Mouse (Mus musculus): ENCODE data around the gene Spon2. TPM values are rescaled to one million over a fixed set of nuclear protein-coding genes. Genes with fewer than 3 reads are reported as not detected.

The Spon2 gene
- polyA plus RNA-seq (2012; rRNA removed), result 2.8 and 3.8 TPM in 2 replicates

DNA sequence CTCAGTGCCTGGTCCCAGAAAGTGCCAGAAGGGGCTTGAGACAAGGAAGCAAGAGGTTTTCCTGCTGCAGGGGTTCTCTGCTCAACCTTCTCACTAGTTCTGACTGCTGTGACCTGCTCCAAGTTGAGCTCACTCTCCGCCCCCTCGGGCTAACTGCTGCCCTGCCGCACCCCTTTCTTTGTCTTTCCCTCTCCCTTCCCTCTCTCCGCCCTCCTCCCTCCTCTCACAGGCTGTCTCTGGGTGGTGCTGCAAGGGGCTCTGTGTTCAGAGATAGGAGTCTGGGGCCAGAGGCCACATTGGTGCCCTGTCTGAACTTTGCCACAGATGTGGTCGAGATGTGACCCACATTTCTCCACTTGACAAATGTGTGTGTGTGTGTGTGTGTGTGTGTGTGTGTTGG is at the start of gene Spon2:
Spon2 (minus strand) TSS at position 375 of the 400 bp plus-strand sequence.
- no peak for DNase-seq (ENCODE audit: low read depth)
- TF ChIP-seq POLR2A (IDR thresholded peaks at IDR 0.05; ENCODE audit: borderline replicate concordance, extremely low read depth, insufficient read depth, insufficient read length, poor library complexity, severe bottlenecking) (no peak), CTCF (IDR thresholded peaks at IDR 0.05; ENCODE audit: borderline replicate concordance, extremely low read depth, insufficient read depth, insufficient read length) (no peak)

DNA sequence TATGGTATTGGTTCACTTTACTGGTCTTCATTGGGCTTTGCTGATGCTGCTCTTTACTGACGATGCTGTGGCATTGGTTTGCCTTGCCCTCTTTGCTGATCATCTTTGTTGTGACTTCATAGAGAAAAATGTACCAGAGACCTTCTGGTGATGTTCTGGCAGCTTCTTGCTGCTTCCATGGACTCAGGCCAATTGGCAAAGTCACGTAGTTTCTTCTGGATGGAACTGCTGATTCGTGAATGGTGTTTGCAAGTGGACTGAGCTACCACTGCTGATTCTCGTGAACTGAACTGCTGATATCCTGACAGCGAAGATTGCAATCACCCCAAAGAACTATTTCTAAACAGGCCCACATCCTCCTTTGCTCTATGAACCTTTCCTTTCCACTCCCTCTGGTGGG is 36.2 kb upstream of the Spon2 start:
- no peak for TF ChIP-seq CTCF (IDR thresholded peaks at IDR 0.05; ENCODE audit: borderline replicate concordance, extremely low read depth, insufficient read depth, insufficient read length)
- no peak for TF ChIP-seq POLR2A (IDR thresholded peaks at IDR 0.05; ENCODE audit: borderline replicate concordance, extremely low read depth, insufficient read depth, insufficient read length, poor library complexity, severe bottlenecking)

GRCm38 (mm10) chr5:33248186-33248585 is 29.9 kb upstream of the Spon2 start:
- no peak for TF ChIP-seq CTCF (IDR thresholded peaks at IDR 0.05; ENCODE audit: borderline replicate concordance, extremely low read depth, insufficient read depth, insufficient read length)
- no peak for TF ChIP-seq POLR2A (IDR thresholded peaks at IDR 0.05; ENCODE audit: borderline replicate concordance, extremely low read depth, insufficient read depth, insufficient read length, poor library complexity, severe bottlenecking)
- no peak for DNase-seq (ENCODE audit: low read depth)

More for the DNA sequence above, 36.2 kb upstream of the Spon2 start:
- peak; percentile 27 for DNase-seq (ENCODE audit: low read depth)

DNA sequence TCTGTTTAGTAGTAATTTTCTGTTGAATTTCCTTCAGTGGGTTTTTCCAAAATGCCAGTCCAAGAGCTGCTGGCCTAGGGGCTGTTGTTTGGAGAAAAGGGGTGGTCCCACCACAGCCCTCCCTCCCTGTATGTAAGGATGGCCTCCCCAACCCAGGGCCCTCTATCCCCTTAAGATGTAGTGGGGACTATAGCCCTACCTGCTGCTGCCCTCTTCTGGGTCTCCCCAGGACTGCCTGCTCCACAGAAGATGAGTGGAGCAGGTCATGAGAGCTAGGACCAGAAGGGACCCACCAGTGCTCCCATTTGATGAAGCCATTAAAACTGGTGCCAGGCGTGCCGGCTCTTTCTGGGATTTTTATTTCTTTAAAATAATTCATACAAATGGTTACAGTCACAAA is 29.1 kb upstream of the Spon2 start:
- peak; percentile 27; the same call in 1 of the 2 replicates for TF ChIP-seq CTCF (IDR thresholded peaks at IDR 0.05; ENCODE audit: borderline replicate concordance, extremely low read depth, insufficient read depth, insufficient read length)
- TF ChIP-seq POLR2A (IDR thresholded peaks at IDR 0.05; ENCODE audit: borderline replicate concordance, extremely low read depth, insufficient read depth, insufficient read length, poor library complexity, severe bottlenecking), result no peak
- DNase-seq (ENCODE audit: low read depth), result no peak

DNA sequence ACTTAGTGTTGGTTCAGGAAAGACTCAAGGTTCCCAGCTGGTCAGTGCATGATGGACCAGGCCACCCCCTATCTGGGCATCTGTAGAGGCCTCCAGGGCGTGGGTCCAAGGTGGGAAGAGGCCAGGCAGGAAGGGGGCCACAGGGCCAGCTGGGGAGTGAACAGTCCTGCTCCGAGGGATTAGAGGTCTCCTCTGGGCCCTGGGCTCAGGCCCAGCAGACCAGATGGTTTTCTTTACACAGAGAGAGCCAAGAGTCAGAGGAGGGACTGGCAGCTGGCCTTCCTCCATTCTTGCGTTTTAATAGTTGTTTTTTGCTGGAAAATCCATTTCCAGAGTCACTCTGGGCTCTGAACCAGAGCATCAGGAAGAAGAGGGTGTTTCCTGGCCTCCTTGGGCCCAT is 27.4 kb upstream of the Spon2 start:
- TF ChIP-seq CTCF (IDR thresholded peaks at IDR 0.05; ENCODE audit: borderline replicate concordance, extremely low read depth, insufficient read depth, insufficient read length) (no peak), POLR2A (IDR thresholded peaks at IDR 0.05; ENCODE audit: borderline replicate concordance, extremely low read depth, insufficient read depth, insufficient read length, poor library complexity, severe bottlenecking) (no peak)
- DNase-seq (ENCODE audit: low read depth), result peak; percentile 53

- TF ChIP-seq CTCF (IDR thresholded peaks at IDR 0.05; ENCODE audit: borderline replicate concordance, extremely low read depth, insufficient read depth, insufficient read length) (no peak), POLR2A (IDR thresholded peaks at IDR 0.05; ENCODE audit: borderline replicate concordance, extremely low read depth, insufficient read depth, insufficient read length, poor library complexity, severe bottlenecking) (no peak)
- DNase-seq (ENCODE audit: low read depth), result no peak
Measured at GRCm38 (mm10) chr5:33244377-33244920, 26.2 kb upstream of the Spon2 start.

- peak; percentile 34 for DNase-seq (ENCODE audit: low read depth)
- no peak for TF ChIP-seq POLR2A (IDR thresholded peaks at IDR 0.05; ENCODE audit: borderline replicate concordance, extremely low read depth, insufficient read depth, insufficient read length, poor library complexity, severe bottlenecking)
- TF ChIP-seq CTCF (IDR thresholded peaks at IDR 0.05; ENCODE audit: borderline replicate concordance, extremely low read depth, insufficient read depth, insufficient read length), result no peak
Measured at GRCm38 (mm10) chr5:33239934-33240333, 21.7 kb upstream of the Spon2 start.

GRCm38 (mm10) chr5:33239111-33239714 is 21.0 kb upstream of the Spon2 start:
- TF ChIP-seq CTCF (IDR thresholded peaks at IDR 0.05; ENCODE audit: borderline replicate concordance, extremely low read depth, insufficient read depth, insufficient read length) (no peak), POLR2A (IDR thresholded peaks at IDR 0.05; ENCODE audit: borderline replicate concordance, extremely low read depth, insufficient read depth, insufficient read length, poor library complexity, severe bottlenecking) (no peak)
- DNase-seq (ENCODE audit: low read depth), result no peak

DNA sequence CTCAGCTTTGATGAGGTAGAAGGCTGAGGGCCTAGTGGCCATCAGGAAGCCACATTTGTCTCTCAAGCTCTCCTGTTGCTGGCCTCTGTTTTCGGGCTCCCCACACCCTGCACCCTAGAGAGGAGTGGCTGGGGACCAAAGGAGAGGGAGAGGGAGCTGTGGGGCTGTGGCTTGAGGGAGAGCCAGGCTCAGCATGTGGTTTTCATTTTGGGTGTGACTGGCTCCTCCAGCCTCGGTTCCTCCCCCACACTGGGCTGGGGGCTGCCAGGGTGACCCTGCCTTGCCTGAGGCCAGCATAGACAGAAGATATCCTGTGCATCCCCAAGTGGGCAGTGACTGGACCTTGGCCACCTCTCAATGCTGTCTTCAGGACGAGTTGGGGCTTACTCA is 20.0 kb upstream of the Spon2 start:
- no peak for DNase-seq (ENCODE audit: low read depth)
- no peak for TF ChIP-seq CTCF (IDR thresholded peaks at IDR 0.05; ENCODE audit: borderline replicate concordance, extremely low read depth, insufficient read depth, insufficient read length)
- no peak for TF ChIP-seq POLR2A (IDR thresholded peaks at IDR 0.05; ENCODE audit: borderline replicate concordance, extremely low read depth, insufficient read depth, insufficient read length, poor library complexity, severe bottlenecking)

GRCm38 (mm10) chr5:33237600-33238255 is 19.5 kb upstream of the Spon2 start:
- DNase-seq (ENCODE audit: low read depth), result no peak
- no peak for TF ChIP-seq POLR2A (IDR thresholded peaks at IDR 0.05; ENCODE audit: borderline replicate concordance, extremely low read depth, insufficient read depth, insufficient read length, poor library complexity, severe bottlenecking)
- TF ChIP-seq CTCF (IDR thresholded peaks at IDR 0.05; ENCODE audit: borderline replicate concordance, extremely low read depth, insufficient read depth, insufficient read length), result no peak

DNA sequence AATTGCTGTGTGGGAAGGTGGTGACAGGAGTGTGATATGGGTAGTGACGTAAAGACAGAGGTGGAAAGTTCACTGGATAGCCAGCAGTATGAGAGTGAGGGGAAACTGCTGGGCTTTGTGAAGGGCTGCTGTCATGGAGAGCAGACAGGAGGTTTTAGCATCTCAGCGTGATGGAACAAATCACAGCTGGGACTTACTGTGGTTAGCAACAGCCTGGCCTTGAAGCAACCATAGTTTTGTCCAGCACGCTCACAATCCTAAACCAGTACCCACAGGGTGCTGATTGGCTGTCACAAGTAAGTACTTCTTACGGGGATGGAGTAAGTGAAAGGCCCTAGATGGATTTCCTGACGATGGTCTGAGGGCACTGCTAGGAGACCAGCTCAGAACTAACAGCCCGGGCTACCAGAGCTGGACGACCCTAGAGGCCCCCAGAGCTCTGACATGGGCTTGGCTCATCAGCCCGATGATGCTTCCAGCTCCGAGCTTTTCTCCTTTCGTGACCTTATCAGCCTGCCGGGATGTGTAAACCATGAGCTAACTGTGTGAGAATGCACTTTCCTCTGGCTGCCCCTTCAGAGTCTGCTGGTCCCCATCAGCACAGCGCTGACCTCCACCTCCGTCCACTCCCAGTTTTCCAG is 16.3 kb upstream of the Spon2 start:
- no peak for DNase-seq (ENCODE audit: low read depth)
- TF ChIP-seq POLR2A (IDR thresholded peaks at IDR 0.05; ENCODE audit: borderline replicate concordance, extremely low read depth, insufficient read depth, insufficient read length, poor library complexity, severe bottlenecking), result no peak

Data from brain, embryonic 14.5 days (tissue).